Mouse (Mus musculus) ES-E14 (cell line): ENCODE data around the gene Commd1. TPM values are rescaled to one million over a fixed set of nuclear protein-coding genes. Genes with fewer than 3 reads are reported as not detected.

ENCODE experiments used
- DNase-seq: peaks from one replicate; pipeline ENCODE4 v3.0.0-alpha.2; 2013; ENCODE audit warnings: low read depth, low spot score
- H3K27ac ChIP-seq: 2 replicates; pipeline ENCODE4 v1.5.1; 2012; ENCODE audit warnings: low read depth, mild to moderate bottlenecking, low read length, moderate library complexity, mixed read lengths; ENCODE audit not compliant: poor library complexity, insufficient read depth, severe bottlenecking
- H3K36me3 ChIP-seq: 2 replicates; pipeline ENCODE4 v1.6.1; 2012; ENCODE audit warnings: mild to moderate bottlenecking, low read length, moderate library complexity, mixed read lengths; ENCODE audit not compliant: control insufficient read depth, poor library complexity, insufficient read depth, severe bottlenecking
- H3K4me1 ChIP-seq, 2 experiments: fragments of 150-350 bp in 1 of 2; sonication (generic) in 1 of 2; 2 replicates each; pipeline ENCODE4 v1.6.1; 2012; ENCODE audit warnings: low read length in 2 of 2, mild to moderate bottlenecking in 1 of 2, mixed read lengths in 1 of 2; ENCODE audit not compliant: control insufficient read depth in 2 of 2, insufficient read depth in 2 of 2, poor library complexity in 1 of 2
- H3K4me3 ChIP-seq, 2 experiments: fragments of 150-350 bp in 1 of 2; sonication (generic) in 1 of 2; 2 replicates each; pipeline ENCODE4 v1.5.1; 2012; ENCODE audit warnings: low read length in 2 of 2, low read depth in 1 of 2, mild to moderate bottlenecking in 1 of 2, mixed read lengths in 1 of 2; ENCODE audit not compliant: insufficient read depth in 1 of 2, poor library complexity in 1 of 2, severe bottlenecking in 1 of 2
- H3K9ac ChIP-seq: 2 replicates; pipeline ENCODE4 v1.6.1; 2012; ENCODE audit warnings: low read depth, mild to moderate bottlenecking, low read length, mixed read lengths; ENCODE audit not compliant: poor library complexity, insufficient read depth, severe bottlenecking
- H3K9me3 ChIP-seq: fragments of 150-350 bp; sonication (generic); 2 replicates; pipeline ENCODE4 v1.6.1; 2012; ENCODE audit warnings: low read depth, mild to moderate bottlenecking, low read length; ENCODE audit not compliant: control insufficient read depth, insufficient read depth
- CHD2 ChIP-seq: IDR thresholded peaks from 2 replicates; pipeline ENCODE4 v1.6.1; 2014; ENCODE audit warnings: mild to moderate bottlenecking, low read depth, low read length, inconsistent platforms
- HCFC1 ChIP-seq: IDR thresholded peaks from 2 replicates; pipeline ENCODE4 v1.6.1; 2012; ENCODE audit warnings: low read length, inconsistent platforms, borderline replicate concordance; ENCODE audit not compliant: insufficient read depth
- MAFK ChIP-seq: IDR thresholded peaks from 2 replicates; pipeline ENCODE4 v1.6.1; 2014; ENCODE audit warnings: mild to moderate bottlenecking, low read depth, low read length, inconsistent platforms; ENCODE audit not compliant: insufficient read depth
- ZC3H11A ChIP-seq: IDR thresholded peaks from 2 replicates; pipeline ENCODE4 v1.6.1; 2012; ENCODE audit warnings: low read depth, mild to moderate bottlenecking, inconsistent platforms, low read length, borderline replicate concordance
- ZNF384 ChIP-seq: IDR thresholded peaks from 2 replicates; pipeline ENCODE4 v1.6.1; 2012; ENCODE audit warnings: low read depth, low read length, inconsistent platforms
- in situ Hi-C, 2 experiments: fragments of 600-800 bp; cut with MboI; formaldehyde crosslinking; loops; one replicate each; pipeline ENCODE4 v1.15.1; 2025; ENCODE audit warnings: low sequenced_read_pairs in 2 of 2, inconsistent platforms in 1 of 2; ENCODE audit not compliant: unreplicated experiment in 2 of 2
- total RNA-seq: library from RNA; depleted of rRNA; stranded (reverse); fragments of 300-350 nt; gene quantifications from 2 replicates; pipeline ENCODE4 v1.2.3, GENCODE M21; 2012

The Commd1 gene
- total RNA-seq, 1 experiment = 106 TPM

GRCm38 (mm10) chr11:22919336-22919735 lies 62.8 kb downstream of the Commd1 start:
- Histone ChIP-seq H3K4me3 (no peak overlapping the region), H3K36me3 (no peaks in the 10 kb centered on the region), H3K27ac (no peak overlapping the region), H3K9ac (no peak overlapping the region), H3K9me3 (no peaks in the 10 kb centered on the region), H3K4me1 (no peaks in the 10 kb centered on the region)
- DNase-seq = no peak
- TF ChIP-seq ZNF384 = no peak
- no peak for TF ChIP-seq MAFK
- TF ChIP-seq ZC3H11A = no peak
- no peak for TF ChIP-seq CHD2
- TF ChIP-seq HCFC1 = no peak
- in situ Hi-C loops = no loop called here

DNA sequence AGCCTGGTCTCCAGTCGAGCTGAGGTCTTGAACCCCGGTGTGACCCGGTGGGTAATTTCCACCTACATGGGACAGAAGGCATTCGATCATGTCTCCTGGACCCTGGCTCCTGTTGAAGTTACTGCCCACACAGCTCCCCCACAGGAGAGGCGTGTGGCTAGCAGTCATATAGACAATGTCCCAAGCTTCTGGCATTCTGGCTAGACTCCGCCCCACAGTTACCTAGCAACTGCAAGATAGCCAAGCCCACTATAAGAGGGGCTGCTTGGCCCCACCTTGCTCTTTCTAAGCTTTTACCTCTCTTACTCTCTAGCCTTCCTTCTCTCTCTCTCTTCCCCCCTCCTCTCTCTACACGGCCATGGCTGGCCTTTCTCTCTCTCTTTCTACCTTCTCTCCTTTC lies 64.4 kb downstream of the Commd1 start:
- H3K27ac ChIP-seq = no peak overlapping the region
- DNase-seq = no peak
- H3K4me3 ChIP-seq = no peak overlapping the region
- TF ChIP-seq MAFK (no peak), CHD2 (no peak), HCFC1 (no peak), ZC3H11A (no peak), ZNF384 (no peak)
- H3K36me3 ChIP-seq = no peaks in the 10 kb centered on the region
- no peaks in the 10 kb centered on the region for H3K4me1 ChIP-seq
- H3K9ac ChIP-seq = no peak overlapping the region
- no peaks in the 10 kb centered on the region for H3K9me3 ChIP-seq
- in situ Hi-C loops = no loop called here

- Histone ChIP-seq H3K27ac (no peak overlapping the region), H3K4me1 (no peaks in the 10 kb centered on the region), H3K36me3 (no peaks in the 10 kb centered on the region), H3K9ac (no peak overlapping the region), H3K4me3 (no peak overlapping the region), H3K9me3 (no peaks in the 10 kb centered on the region)
- no peak for DNase-seq
- TF ChIP-seq CHD2 = no peak
- in situ Hi-C loops = no loop called here
Measured at GRCm38 (mm10) chr11:22913744-22914143, 68.4 kb downstream of the Commd1 start.

DNA sequence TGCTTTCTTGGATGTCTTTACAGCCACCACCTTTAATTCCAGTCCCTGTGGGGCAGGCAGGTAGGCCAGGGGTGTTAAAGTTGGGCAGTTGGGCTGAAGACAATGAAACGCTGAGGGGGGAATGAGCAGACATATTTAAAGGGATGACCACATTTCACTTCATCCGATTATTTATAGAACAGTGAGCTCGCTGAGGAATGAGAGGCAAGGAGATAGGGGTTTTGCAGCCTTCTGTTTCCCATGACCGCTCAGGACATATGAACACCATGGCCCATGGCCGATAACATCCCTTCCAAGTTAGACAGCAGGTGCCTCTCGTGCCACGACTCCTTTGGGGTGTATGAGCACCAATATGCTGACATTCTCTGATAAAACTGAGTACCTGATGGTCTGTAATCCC lies 70.4 kb downstream of the Commd1 start:
- in situ Hi-C loops = no loop called here
- no peaks in the 10 kb centered on the region for H3K4me1 ChIP-seq
- no peaks in the 10 kb centered on the region for H3K36me3 ChIP-seq
- TF ChIP-seq CHD2 (no peak), ZC3H11A (no peak), ZNF384 (no peak)
- no peaks in the 10 kb centered on the region for H3K9me3 ChIP-seq
- DNase-seq = no peak
- H3K27ac ChIP-seq = no peak overlapping the region
- H3K4me3 ChIP-seq = no peak overlapping the region
- H3K9ac ChIP-seq = no peak overlapping the region

DNA sequence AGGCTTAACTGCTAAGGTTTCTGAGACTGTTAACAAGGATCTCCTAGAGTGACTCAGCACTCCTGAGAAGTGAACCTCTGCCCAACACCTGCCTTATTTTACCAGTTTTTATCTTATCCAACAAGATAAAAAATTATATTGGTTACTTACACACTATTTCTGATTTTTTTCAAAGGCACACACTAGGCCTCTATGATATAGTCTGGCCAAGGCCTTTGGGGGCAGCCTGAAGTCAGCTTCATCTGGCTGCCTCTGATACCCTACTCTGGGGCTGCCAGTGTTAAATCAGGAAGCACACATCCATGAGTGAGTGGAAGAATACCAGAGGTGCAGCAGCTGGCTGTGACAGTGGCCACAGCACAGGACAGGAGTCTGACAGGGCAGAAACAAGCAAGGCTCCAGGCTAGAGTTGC lies 75.7 kb downstream of the Commd1 start:
- no peaks in the 10 kb centered on the region for H3K4me1 ChIP-seq
- H3K9me3 ChIP-seq = no peaks in the 10 kb centered on the region; the same call in 1 of the 2 replicates
- in situ Hi-C loops = no loop called here
- no peak overlapping the region for H3K4me3 ChIP-seq
- DNase-seq = no peak
- no peak overlapping the region for H3K9ac ChIP-seq
- TF ChIP-seq HCFC1 = no peak
- TF ChIP-seq MAFK = no peak
- TF ChIP-seq CHD2 = no peak
- no peak for TF ChIP-seq ZNF384
- TF ChIP-seq ZC3H11A = no peak
- no peaks in the 10 kb centered on the region for H3K36me3 ChIP-seq
- no peak overlapping the region for H3K27ac ChIP-seq
